Mouse (Mus musculus) liver, embryonic 16.5 days (tissue): ENCODE measurements at regions not wholly inside any gene's neighbourhood (a gene's known extent, or its start where the extent isn't known, plus 50 kb on each side); places are given as distances from the start of the nearest gene placed in this dataset.

Source experiments
- ATAC-seq: fragments of 200-750 bp; cut with Nextera tagmentation; 2 replicates; pipeline ENCODE4 v1.8.0; 2017; ENCODE audit warnings: low read depth, mild to moderate bottlenecking, moderate number of reproducible peaks, moderate library complexity
- H3K27ac ChIP-seq: fragments of 300-500 bp; sonication (generic); 2 replicates; pipeline ENCODE4 v1.5.1; 2014; ENCODE audit warnings: mild to moderate bottlenecking, low read length
- H3K27me3 ChIP-seq: fragments of 300-500 bp; sonication (generic); 2 replicates; pipeline ENCODE4 v1.6.1; 2014; ENCODE audit warnings: low read depth, low read length, mixed read lengths; ENCODE audit not compliant: control insufficient read depth, insufficient read depth
- H3K36me3 ChIP-seq: fragments of 300-500 bp; sonication (generic); 2 replicates; pipeline ENCODE4 v1.6.1; 2014; ENCODE audit warnings: mild to moderate bottlenecking; ENCODE audit not compliant: control insufficient read depth, insufficient read depth
- H3K4me1 ChIP-seq: fragments of 300-500 bp; sonication (generic); 2 replicates; pipeline ENCODE4 v1.6.1; 2014; ENCODE audit warnings: low read depth, low read length, mixed read lengths; ENCODE audit not compliant: control insufficient read depth
- H3K4me2 ChIP-seq: fragments of 300-500 bp; sonication (generic); 2 replicates; pipeline ENCODE4 v1.6.1; 2014; ENCODE audit warnings: low read depth, low read length, mixed read lengths
- H3K4me3 ChIP-seq: fragments of 300-500 bp; sonication (generic); 2 replicates; pipeline ENCODE4 v1.5.1; 2014; ENCODE audit warnings: low read depth, mild to moderate bottlenecking, low read length
- H3K9ac ChIP-seq: fragments of 300-500 bp; sonication (generic); 2 replicates; pipeline ENCODE4 v1.6.1; 2014; ENCODE audit warnings: low read depth, low read length
- H3K9me3 ChIP-seq: fragments of 300-500 bp; sonication (generic); replicated peaks from 2 replicates; pipeline ENCODE4 v1.6.1; 2016; ENCODE audit warnings: low read length; ENCODE audit not compliant: control insufficient read depth
- WGBS: fragments of 180-500 bp; shearing (Covaris S2); extraction: QIAGEN DNeasy Blood & Tissue Kit; methylation state at CpG from one replicate; pipeline ENCODE4 v1.1.7; 2014; ENCODE audit not compliant: insufficient replicate concordance; 5-methylcytosine and 5-hydroxymethylcytosine counted together

- ATAC-seq: no peak
Measured at GRCm38 (mm10) chr4:56652819-56653218, 87.1 kb upstream of the Gm26657 start.

GRCm38 (mm10) chr4:56649731-56650130 is 90.1 kb upstream of the Gm26657 start:
- H3K36me3 ChIP-seq: no peaks in the 10 kb centered on the region
- WGBS: 54% methylated on average over 1 of the region's 1 CpGs
- H3K4me3 ChIP-seq: no peak overlapping the region
- no peaks in the 10 kb centered on the region for H3K27me3 ChIP-seq
- H3K9me3 ChIP-seq: no peaks in the 10 kb centered on the region
- no peak overlapping the region for H3K4me2 ChIP-seq
- H3K9ac ChIP-seq: no peak overlapping the region
- H3K4me1 ChIP-seq: no peaks in the 10 kb centered on the region
- no peak for ATAC-seq
- H3K27ac ChIP-seq: no peak overlapping the region

More at GRCm38 (mm10) chr4:56652819-56653218, 87.1 kb upstream of the Gm26657 start:
- Histone ChIP-seq H3K4me3 (no peak overlapping the region), H3K36me3 (no peaks in the 10 kb centered on the region), H3K27me3 (no peaks in the 10 kb centered on the region), H3K27ac (no peak overlapping the region), H3K4me2 (no peak overlapping the region), H3K4me1 (no peaks in the 10 kb centered on the region), H3K9ac (no peak overlapping the region), H3K9me3 (no peaks in the 10 kb centered on the region)
- 60% methylated on average over 5 of the region's 5 CpGs for WGBS

GRCm38 (mm10) chr4:56643999-56644962 is 95.6 kb upstream of the Gm26657 start:
- no peaks in the 10 kb centered on the region for H3K4me1 ChIP-seq
- no peak overlapping the region for H3K4me2 ChIP-seq
- H3K4me3 ChIP-seq: no peak overlapping the region
- no peak overlapping the region for H3K9ac ChIP-seq
- no peaks in the 10 kb centered on the region for H3K36me3 ChIP-seq
- WGBS: 44% methylated on average over 20 of the region's 20 CpGs
- no peaks in the 10 kb centered on the region for H3K9me3 ChIP-seq
- H3K27ac ChIP-seq: no peak overlapping the region
- no peak for ATAC-seq
- no peaks in the 10 kb centered on the region for H3K27me3 ChIP-seq

GRCm38 (mm10) chr4:56643491-56643890 is 96.4 kb upstream of the Gm26657 start:
- Histone ChIP-seq H3K9me3 (no peaks in the 10 kb centered on the region), H3K36me3 (no peaks in the 10 kb centered on the region), H3K4me2 (no peak overlapping the region), H3K4me3 (no peak overlapping the region), H3K27ac (no peak overlapping the region), H3K4me1 (no peaks in the 10 kb centered on the region), H3K9ac (no peak overlapping the region), H3K27me3 (no peaks in the 10 kb centered on the region)
- WGBS: 69% methylated on average over 1 of the region's 1 CpGs
- no peak for ATAC-seq

- Histone ChIP-seq H3K9me3 (no peaks in the 10 kb centered on the region), H3K4me2 (no peak overlapping the region), H3K27ac (no peak overlapping the region), H3K27me3 (no peaks in the 10 kb centered on the region), H3K4me1 (no peaks in the 10 kb centered on the region), H3K36me3 (no peaks in the 10 kb centered on the region), H3K9ac (no peak overlapping the region), H3K4me3 (no peak overlapping the region)
- WGBS: 41% methylated on average over 4 of the region's 4 CpGs
- no peak for ATAC-seq
Measured at GRCm38 (mm10) chr4:56639709-56640108, 100.2 kb upstream of the Gm26657 start.

GRCm38 (mm10) chr4:56638704-56639478 is 101.0 kb upstream of the Gm26657 start:
- no peaks in the 10 kb centered on the region for H3K4me1 ChIP-seq
- H3K9ac ChIP-seq: no peak overlapping the region
- H3K9me3 ChIP-seq: no peaks in the 10 kb centered on the region
- H3K4me3 ChIP-seq: no peak overlapping the region
- 51% methylated on average over 14 of the region's 14 CpGs for WGBS
- no peak overlapping the region for H3K27ac ChIP-seq
- H3K36me3 ChIP-seq: no peaks in the 10 kb centered on the region
- H3K4me2 ChIP-seq: no peak overlapping the region
- no peak for ATAC-seq
- H3K27me3 ChIP-seq: no peaks in the 10 kb centered on the region

GRCm38 (mm10) chr4:56636265-56636664 is 103.6 kb upstream of the Gm26657 start:
- Histone ChIP-seq H3K4me3 (no peak overlapping the region), H3K4me1 (no peaks in the 10 kb centered on the region), H3K27ac (no peak overlapping the region), H3K9me3 (no peaks in the 10 kb centered on the region), H3K27me3 (no peaks in the 10 kb centered on the region), H3K36me3 (no peaks in the 10 kb centered on the region), H3K9ac (no peak overlapping the region), H3K4me2 (no peak overlapping the region)
- WGBS: 52% methylated on average over 1 of the region's 1 CpGs
- no peak for ATAC-seq

- Histone ChIP-seq H3K4me3 (no peak overlapping the region), H3K4me2 (no peak overlapping the region), H3K27ac (no peak overlapping the region), H3K9ac (no peak overlapping the region), H3K36me3 (no peaks in the 10 kb centered on the region), H3K9me3 (no peaks in the 10 kb centered on the region), H3K4me1 (no peaks in the 10 kb centered on the region), H3K27me3 (no peaks in the 10 kb centered on the region)
- no peak for ATAC-seq
- WGBS: 52% methylated on average over 4 of the region's 4 CpGs
Measured at GRCm38 (mm10) chr4:56633528-56633927, 106.3 kb upstream of the Gm26657 start.

- H3K27ac ChIP-seq: no peak overlapping the region
- no peaks in the 10 kb centered on the region for H3K27me3 ChIP-seq
- no peak overlapping the region for H3K4me3 ChIP-seq
- WGBS: 57% methylated on average over 6 of the region's 6 CpGs
- no peaks in the 10 kb centered on the region for H3K9me3 ChIP-seq
- H3K4me1 ChIP-seq: no peaks in the 10 kb centered on the region
- no peak overlapping the region for H3K9ac ChIP-seq
- ATAC-seq: no peak
- no peaks in the 10 kb centered on the region for H3K36me3 ChIP-seq
- H3K4me2 ChIP-seq: no peak overlapping the region
Measured at GRCm38 (mm10) chr4:56630251-56630650, 109.6 kb upstream of the Gm26657 start.
